Mouse (Mus musculus) heart, embryonic 11.5 days (tissue): ENCODE results near the gene Olfr1355. TPM values are rescaled to one million over a fixed set of nuclear protein-coding genes. Genes with fewer than 3 reads are reported as not detected.
"Not testable (repeated sequence)": the region's sequence is repeated elsewhere in the genome, so short reads cannot be mapped to it uniquely, and the experiment has no call there.

Experiments
- ATAC-seq: fragments of 200-750 bp; cut with Nextera tagmentation; replicated peaks from 2 replicates; pipeline ENCODE4 v1.8.0; 2017; ENCODE audit warnings: moderate library complexity; ENCODE audit not compliant: insufficient number of reproducible peaks, low FRiP score, low TSS enrichment
- H3K27ac ChIP-seq: fragments of 300-500 bp; sonication (generic); 2 replicates; pipeline ENCODE4 v1.5.1; 2014; ENCODE audit warnings: mild to moderate bottlenecking, low read depth, low read length
- H3K27me3 ChIP-seq: fragments of 300-500 bp; sonication (generic); 2 replicates; pipeline ENCODE4 v1.6.1; 2014; ENCODE audit warnings: mild to moderate bottlenecking, low read length, mixed read lengths; ENCODE audit not compliant: control insufficient read depth, insufficient read depth
- H3K36me3 ChIP-seq: fragments of 300-500 bp; sonication (generic); 2 replicates; pipeline ENCODE4 v1.6.1; 2014; ENCODE audit warnings: mild to moderate bottlenecking, low read length, moderate library complexity, mixed read lengths; ENCODE audit not compliant: control insufficient read depth, insufficient read depth
- H3K4me1 ChIP-seq: fragments of 300-500 bp; sonication (generic); 2 replicates; pipeline ENCODE4 v1.6.1; 2014; ENCODE audit warnings: low read length; ENCODE audit not compliant: control insufficient read depth, insufficient read depth
- H3K4me2 ChIP-seq: fragments of 300-500 bp; sonication (generic); 2 replicates; pipeline ENCODE4 v1.6.1; 2014; ENCODE audit warnings: mild to moderate bottlenecking, moderate library complexity
- H3K4me3 ChIP-seq: fragments of 300-500 bp; sonication (generic); 2 replicates; pipeline ENCODE4 v1.5.1; 2014; ENCODE audit warnings: low read depth, low read length
- H3K9ac ChIP-seq: fragments of 300-500 bp; sonication (generic); 2 replicates; pipeline ENCODE4 v1.6.1; 2014; ENCODE audit warnings: mild to moderate bottlenecking, low read depth, low read length, moderate library complexity
- H3K9me3 ChIP-seq: fragments of 300-500 bp; sonication (generic); replicated peaks from 2 replicates; pipeline ENCODE4 v1.6.1; 2016; ENCODE audit warnings: low read length; ENCODE audit not compliant: control insufficient read depth
- WGBS: fragments of 180-500 bp; shearing (Covaris S2); extraction: QIAGEN DNeasy Blood & Tissue Kit; methylation state at CpG from one replicate; pipeline ENCODE4 v1.1.7; 2014; ENCODE audit not compliant: insufficient replicate concordance; 5-methylcytosine and 5-hydroxymethylcytosine counted together
- polyA plus RNA-seq: library from polyadenylated mRNA; unstranded; fragments of >200 nt; fragmentation: Nextera tagmentation; extraction: Ambion mirVana; gene quantifications from 2 replicates; pipeline ENCODE4 v1.2.1, GENCODE M21; 2014

Olfr1355 gene
- not detected in 2 replicates for polyA plus RNA-seq

DNA sequence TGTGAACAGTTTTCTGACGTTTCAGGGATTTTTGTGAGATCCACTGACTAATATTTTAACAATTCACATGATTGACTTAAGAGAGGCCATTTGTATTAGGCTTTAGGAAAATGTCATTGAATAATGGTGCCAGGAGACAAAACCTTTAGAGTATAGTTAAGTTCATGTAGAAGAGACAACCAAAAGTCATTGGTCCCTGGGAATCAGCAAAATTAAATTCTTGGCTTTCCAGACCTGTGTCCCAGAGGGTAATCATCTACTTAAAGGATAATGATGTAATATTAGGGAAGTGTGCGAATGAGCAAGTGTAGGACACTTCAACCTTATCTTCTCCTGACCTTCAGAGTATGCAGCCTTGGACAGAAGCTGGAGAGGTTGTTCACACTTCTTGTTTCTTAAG, at the start of gene Olfr1355:
Olfr1355 (plus strand) TSS at position 301 of the 400 bp plus-strand sequence.
- Histone ChIP-seq H3K36me3 (no peaks in the 10 kb centered on the region), H3K9me3 (peaks cover 3% of the 10 kb centered on the region; the same call in 1 of the 2 replicates), H3K27me3 (no peaks in the 10 kb centered on the region), H3K9ac (no peak within 1 kb of the TSS), H3K4me2 (no peak within 1 kb of the TSS), H3K27ac (no peak within 1 kb of the TSS), H3K4me3 (no peak within 1 kb of the TSS), H3K4me1 (no peaks in the 10 kb centered on the region)
- ATAC-seq = no peak
- 53% methylated on average over 2 of the region's 2 CpGs for WGBS

DNA sequence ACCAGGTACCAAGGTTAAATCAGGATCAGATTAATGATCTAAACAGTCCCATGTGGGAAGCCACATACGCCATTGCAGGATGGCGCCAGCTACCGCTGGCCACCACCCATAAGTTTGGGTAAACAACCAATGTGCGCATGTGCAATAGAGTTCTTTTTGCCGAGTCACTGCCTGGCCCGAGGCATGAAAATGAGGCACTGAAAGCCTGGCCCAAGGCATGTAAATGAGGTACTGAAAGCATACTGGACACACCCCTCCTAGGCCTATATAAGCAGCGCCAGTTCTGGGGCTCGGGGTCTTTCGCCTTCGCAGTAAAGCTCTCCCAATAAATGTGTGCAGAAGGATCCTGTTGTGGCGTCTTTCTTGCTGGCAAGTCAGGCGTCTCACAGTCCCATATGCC, 34.9 kb upstream of the Olfr1355 start:
- not testable (repeated sequence) for H3K27me3 ChIP-seq, H3K9me3 ChIP-seq, H3K27ac ChIP-seq, H3K4me1 ChIP-seq, ATAC-seq, H3K4me3 ChIP-seq, H3K36me3 ChIP-seq, H3K9ac ChIP-seq, H3K4me2 ChIP-seq
- 78% methylated on average over 12 of the region's 12 CpGs for WGBS

GRCm38 (mm10) chr10:78852066-78852465, 23.3 kb upstream of the Olfr1355 start, which contains the start of gene Olfr1356:
Gene Olfr1356 (minus strand): TSS chr10:78852166.
- H3K27me3 ChIP-seq = no peaks in the 10 kb centered on the region
- no peaks in the 10 kb centered on the region for H3K36me3 ChIP-seq
- H3K4me1 ChIP-seq = no peaks in the 10 kb centered on the region
- H3K4me3 ChIP-seq = no peak within 1 kb of the TSS
- H3K27ac ChIP-seq = no peak within 1 kb of the TSS
- no peak for ATAC-seq
- H3K4me2 ChIP-seq = no peak within 1 kb of the TSS
- WGBS = 64% methylated on average over 2 of the region's 2 CpGs
- no peak within 1 kb of the TSS for H3K9ac ChIP-seq
- no peaks in the 10 kb centered on the region; the same call in 1 of the 2 replicates for H3K9me3 ChIP-seq

DNA sequence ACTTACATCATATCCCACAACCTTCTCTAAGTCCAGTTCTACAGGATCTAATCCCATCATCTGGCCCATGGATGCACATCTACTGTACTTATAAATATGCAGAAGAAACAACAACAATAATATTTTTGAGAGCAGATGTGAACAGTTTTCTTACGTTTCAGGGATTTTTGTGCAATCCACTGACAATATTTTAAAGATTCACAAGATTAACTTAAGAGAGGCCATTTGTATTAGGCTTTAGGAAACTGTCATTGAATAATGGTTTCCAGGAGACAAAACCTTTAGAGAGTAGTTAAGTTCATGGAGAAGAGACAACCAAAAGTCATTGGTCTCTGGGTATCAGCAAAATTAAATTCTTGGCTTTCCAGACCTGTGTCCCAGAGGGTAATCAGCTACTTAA, 37.5 kb downstream of the Olfr1355 start, which contains the start of gene Olfr1354:
Olfr1354 (plus strand) TSS at position 301 of the 400 bp plus-strand sequence.
- WGBS = 72% methylated on average over 1 of the region's 1 CpGs

More for the DNA sequence above, 37.5 kb downstream of the Olfr1355 start, which contains the start of gene Olfr1354:
- not testable (repeated sequence) for H3K9me3 ChIP-seq, H3K4me2 ChIP-seq, H3K36me3 ChIP-seq, H3K27ac ChIP-seq, H3K4me1 ChIP-seq, H3K4me3 ChIP-seq, H3K27me3 ChIP-seq, ATAC-seq, H3K9ac ChIP-seq

Other genes starting within 250 kb of the Olfr1355 start
- not detected in 2 replicates for gene Casp14, start 157.2 kb upstream of the Olfr1355 start, polyA plus RNA-seq
- 0.11 TPM in 1 of 2 replicates, not detected in the other for gene Ccdc105, start 122.5 kb upstream of the Olfr1355 start, polyA plus RNA-seq
- gene Slc1a6, start 95.0 kb upstream of the Olfr1355 start, polyA plus RNA-seq = 0.35 and 0.43 TPM in 2 replicates
- gene Olfr1356, start 23.4 kb upstream of the Olfr1355 start, polyA plus RNA-seq = not detected in 2 replicates
- gene Olfr1354, start 37.6 kb downstream of the Olfr1355 start, polyA plus RNA-seq = not detected in 2 replicates
- not detected in 2 replicates for gene Olfr8, start 75.1 kb downstream of the Olfr1355 start, polyA plus RNA-seq
- not detected in 2 replicates for gene Olfr1353, start 87.8 kb downstream of the Olfr1355 start, polyA plus RNA-seq
- not detected in 2 replicates for gene Olfr1352, start 105.5 kb downstream of the Olfr1355 start, polyA plus RNA-seq
- not detected in 2 replicates for gene Olfr1351, start 136.9 kb downstream of the Olfr1355 start, polyA plus RNA-seq
- not detected in 2 replicates for gene Olfr57, start 153.2 kb downstream of the Olfr1355 start, polyA plus RNA-seq
- 18.2 and 20.2 TPM in 2 replicates for gene 2610008E11Rik, start 222.1 kb downstream of the Olfr1355 start, polyA plus RNA-seq